Comparison of ENCODE assay signal across 28 mouse cellular contexts in the genomic region with DNA sequence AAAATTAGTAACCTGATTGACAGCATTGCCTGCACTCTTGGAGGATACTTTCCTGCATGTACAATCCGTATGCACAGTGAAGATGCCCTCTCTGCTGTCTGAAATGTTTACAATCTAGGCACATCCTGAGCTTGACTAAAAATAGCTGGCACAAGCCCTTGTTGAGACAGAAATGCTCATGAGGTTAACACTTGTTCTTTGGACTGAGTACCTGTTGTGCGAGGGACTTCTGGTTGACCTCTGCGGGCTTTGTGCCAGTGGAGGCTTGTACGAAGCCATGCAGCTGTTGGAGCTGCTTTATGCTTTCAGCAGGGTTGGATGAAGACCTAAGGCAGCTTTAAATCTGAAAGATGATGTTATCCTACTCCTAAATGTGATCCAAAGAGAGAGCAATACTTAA. TPM values are rescaled to one million over a fixed set of nuclear protein-coding genes. Genes with fewer than 3 reads are reported as not detected.
DNase-seq lines count a peak whose midpoint lies in the region; ATAC-seq and TF ChIP-seq lines count a peak whose summit lies in the region.
"Had no signal": no experiment of that assay in that cellular context is flagged by ENCODE, and none has a peak within 500 bp of the region (broad histone marks: within the 10 kb centered on the region; RNA-seq: fewer than 3 reads in every experiment).

No protein-coding gene starts in this region.

- H3K9ac ChIP-seq in heart, postnatal 0 days (replicated peaks; ENCODE audit: low read depth, low read length), result no peak overlapping the region
- H3K9ac ChIP-seq in heart, embryonic 11.5 days (ENCODE audit: low read depth, low read length), result no peak overlapping the region
- H3K9ac ChIP-seq in limb, embryonic 14.5 days (ENCODE audit: low read depth, low read length, severe bottlenecking), result no peak overlapping the region
- H3K9ac ChIP-seq: heart, embryonic 13.5 days; hindbrain, embryonic 15.5 days; liver, embryonic 12.5 days; stomach, embryonic 15.5 days had no signal

- peak; percentile 51; the same call in 1 of the 2 replicates for ATAC-seq in heart, postnatal 0 days (ENCODE audit: insufficient read depth, low read depth)
- ATAC-seq in heart, embryonic 11.5 days (replicated peaks; ENCODE audit: insufficient number of reproducible peaks, low FRiP score, low TSS enrichment), result no peak
- no peak; the same call in 1 of the 2 replicates for ATAC-seq in limb, embryonic 14.5 days (ENCODE audit: low FRiP score, low read depth)
- no peak for ATAC-seq in erythroblast, adult 5-6 weeks (replicated peaks; ENCODE audit: low FRiP score, poor library complexity, severe bottlenecking)
- ATAC-seq: forebrain, embryonic 14.5 days; liver, embryonic 12.5 days; Patski had no signal

- no peak for TF ChIP-seq CTCF in heart, postnatal 0 days (IDR thresholded peaks at IDR 0.05; ENCODE audit: low read depth)

- no peak overlapping the region for H3K4me2 ChIP-seq in heart, postnatal 0 days (ENCODE audit: low read depth, low read length)
- no peak overlapping the region for H3K4me2 ChIP-seq in heart, embryonic 11.5 days
- H3K4me2 ChIP-seq in limb, embryonic 14.5 days (replicated peaks; ENCODE audit: low read depth, low read length, severe bottlenecking), result no peak overlapping the region
- H3K4me2 ChIP-seq: hindbrain, embryonic 15.5 days; liver, embryonic 12.5 days; midbrain, embryonic 11.5 days; stomach, embryonic 15.5 days had no signal

- H3K27ac ChIP-seq in heart, postnatal 0 days (ENCODE audit: low read depth), result no peak overlapping the region
- no peak overlapping the region for H3K27ac ChIP-seq in heart, embryonic 11.5 days (ENCODE audit: low read depth, low read length)
- no peak overlapping the region for H3K27ac ChIP-seq in limb, embryonic 14.5 days (replicated peaks; ENCODE audit: low read depth, low read length)
- H3K27ac ChIP-seq in limb, embryonic 10.5 days, result no peak overlapping the region
- H3K27ac ChIP-seq: hindbrain, embryonic 15.5 days; left cerebral cortex, adult 2 months; liver, embryonic 12.5 days; stomach, embryonic 15.5 days had no signal

- TF ChIP-seq POLR2A in limb, embryonic 14.5 days (IDR thresholded peaks at IDR 0.05; ENCODE audit: borderline replicate concordance, extremely low read depth, insufficient read depth, insufficient read length), result no peak

- H3K27me3 ChIP-seq in heart, postnatal 0 days (ENCODE audit: control insufficient read depth, insufficient read depth, low read length), result peaks cover 24% of the 10 kb centered on the region
- peaks cover 13% of the 10 kb centered on the region for H3K27me3 ChIP-seq in heart, embryonic 11.5 days (ENCODE audit: control insufficient read depth, insufficient read depth, low read length)
- no peaks in the 10 kb centered on the region for H3K27me3 ChIP-seq in limb, embryonic 14.5 days (ENCODE audit: control insufficient read depth, insufficient read depth, low read length)
- H3K27me3 ChIP-seq in limb, embryonic 10.5 days (ENCODE audit: low read depth, poor library complexity, severe bottlenecking), result no peaks in the 10 kb centered on the region
- H3K27me3 ChIP-seq: CH12.LX; hindbrain, embryonic 15.5 days; liver, embryonic 12.5 days; stomach, embryonic 15.5 days had no signal

- 0 out of 2 replicates have a peak, but pooled peaks cover 5% of the 10 kb centered on the region for H3K4me1 ChIP-seq in heart, postnatal 0 days (ENCODE audit: control insufficient read depth, insufficient read depth)
- H3K4me1 ChIP-seq in heart, embryonic 11.5 days (ENCODE audit: control insufficient read depth, insufficient read depth, low read length), result no peaks in the 10 kb centered on the region
- no peaks in the 10 kb centered on the region for H3K4me1 ChIP-seq in limb, embryonic 14.5 days (ENCODE audit: control insufficient read depth, insufficient read depth, low read length)
- no peaks in the 10 kb centered on the region for H3K4me1 ChIP-seq in limb, embryonic 10.5 days
- H3K4me1 ChIP-seq: hindbrain, embryonic 15.5 days; liver, embryonic 12.5 days; stomach, embryonic 15.5 days had no signal

- no peaks in the 10 kb centered on the region for H3K9me3 ChIP-seq in heart, postnatal 0 days (replicated peaks; ENCODE audit: control insufficient read depth, low read length)
- H3K9me3 ChIP-seq in heart, embryonic 11.5 days (replicated peaks; ENCODE audit: control insufficient read depth, low read length), result no peaks in the 10 kb centered on the region
- H3K9me3 ChIP-seq in limb, embryonic 14.5 days (ENCODE audit: control insufficient read depth, low read length), result no peaks in the 10 kb centered on the region
- no peaks in the 10 kb centered on the region for H3K9me3 ChIP-seq in limb, embryonic 10.5 days (replicated peaks)
- H3K9me3 ChIP-seq: G1E; heart, embryonic 13.5 days; hindbrain, embryonic 15.5 days; liver, embryonic 12.5 days; stomach, embryonic 15.5 days had no signal

- DNase-seq in heart, postnatal 0 days (ENCODE audit: low spot score), result no peak
- peak; percentile 26 for DNase-seq in limb, embryonic 14.5 days (ENCODE audit: low spot score)
- DNase-seq in limb, embryonic 10.5 days (ENCODE audit: low spot score), result no peak
- peak; percentile 61 for DNase-seq in kidney, adult 9 months
- DNase-seq in adrenal gland, postnatal 14 days, result no peak
- DNase-seq: cerebellum, adult 11-12 months; cerebellum, postnatal 10 days; left cerebral cortex, postnatal 4 days; lung, adult 18-20 months; lung, postnatal 10 days; right cerebral cortex, postnatal 4 days; thymus, postnatal 25 days had no signal

- no peaks in the 10 kb centered on the region for H3K36me3 ChIP-seq in heart, postnatal 0 days (replicated peaks; ENCODE audit: control insufficient read depth, insufficient read depth, low read length)
- H3K36me3 ChIP-seq in heart, embryonic 11.5 days (ENCODE audit: control insufficient read depth, insufficient read depth, low read length), result no peaks in the 10 kb centered on the region
- no peaks in the 10 kb centered on the region for H3K36me3 ChIP-seq in limb, embryonic 14.5 days (ENCODE audit: control insufficient read depth, insufficient read depth, low read length)
- H3K36me3 ChIP-seq in limb, embryonic 10.5 days, result no peaks in the 10 kb centered on the region
- H3K36me3 ChIP-seq: G1E; heart, embryonic 13.5 days; hindbrain, embryonic 15.5 days; liver, embryonic 12.5 days; stomach, embryonic 15.5 days had no signal

- TF ChIP-seq EP300 in heart, postnatal 0 days (IDR thresholded peaks at IDR 0.05; ENCODE audit: low read depth), result no peak

- 46% methylated on average over 4 of the region's 4 CpGs for WGBS in heart, postnatal 0 days
- 70% methylated on average over 4 of the region's 4 CpGs for WGBS in heart, embryonic 11.5 days (ENCODE audit: insufficient replicate concordance)
- 76% methylated on average over 4 of the region's 4 CpGs for WGBS in limb, embryonic 14.5 days
- 89% methylated on average over 4 of the region's 4 CpGs for WGBS in limb, embryonic 10.5 days

- H3K4me3 ChIP-seq in heart, postnatal 0 days (ENCODE audit: low read depth, low read length), result no peak overlapping the region
- H3K4me3 ChIP-seq in heart, embryonic 11.5 days (ENCODE audit: low read depth, low read length), result no peak overlapping the region
- no peak overlapping the region for H3K4me3 ChIP-seq in limb, embryonic 14.5 days (replicated peaks; ENCODE audit: low read length)
- no peak overlapping the region for H3K4me3 ChIP-seq in limb, embryonic 10.5 days
- H3K4me3 ChIP-seq: heart, embryonic 13.5 days; hindbrain, embryonic 15.5 days; left cerebral cortex, adult 2 months; liver, embryonic 12.5 days; stomach, embryonic 15.5 days had no signal

RNA-seq across cellular contexts. Expression of a gene that starts 2.2 kb away (rescaled TPM):
- 80.1 and 118 TPM in 2 replicates for total RNA-seq in heart, postnatal 0 days (2014; rRNA removed; ENCODE audit: low replicate concordance)
- polyA plus RNA-seq in heart, postnatal 0 days (2015; fragmentation: Nextera tagmentation; extraction: Ambion mirVana), result 339 and 434 TPM in 2 replicates
- 10.4 and 10.6 TPM in 2 replicates for polyA plus RNA-seq in heart, embryonic 11.5 days (2014; fragmentation: Nextera tagmentation; extraction: Ambion mirVana)
- polyA plus RNA-seq in limb, embryonic 14.5 days (2012; rRNA removed), result 33.4 and 43.9 TPM in 2 replicates
- 67.8 and 100 TPM in 2 replicates for polyA plus RNA-seq in limb, embryonic 14.5 days (2014; fragmentation: Nextera tagmentation; extraction: Ambion mirVana)
- polyA plus RNA-seq in limb, embryonic 10.5 days (2016; fragmentation: Nextera tagmentation; extraction: Ambion mirVana), result 0.25 TPM in 1 of 2 replicates, not detected in the other
- not detected in 2 replicates for total RNA-seq in adrenal gland, postnatal 14 days (2021)
- total RNA-seq in erythroblast, adult 5-6 weeks (2015; ENCODE audit: low replicate concordance), result not detected in 2 replicates
- not detected in 2 replicates for total RNA-seq in erythroblast, adult 5-6 weeks (2017; ENCODE audit: low replicate concordance)
- total RNA-seq: CH12.LX; G1E; granulocyte monocyte progenitor cell, adult 5-6 weeks; left cerebral cortex, adult 2 months; left cerebral cortex, postnatal 4 days; megakaryocyte progenitor cell, adult 5-6 weeks; midbrain, postnatal 0 days had no signal
- polyA plus RNA-seq: G1E; intestine, embryonic 14.5 days; midbrain, embryonic 11.5 days; Patski had no signal

Comparison
In these comparisons a context has a peak if more than half of its experiments do, and no peak if none do; other contexts are left out.
1. DNase-seq: peak in limb, embryonic 14.5 days (single experiment) and kidney, adult 9 months (single experiment); none in heart, postnatal 0 days (single experiment), limb, embryonic 10.5 days (single experiment) and adrenal gland, postnatal 14 days (single experiment).